ENCODE assay signal across 9 mouse cellular contexts in the genomic region with DNA sequence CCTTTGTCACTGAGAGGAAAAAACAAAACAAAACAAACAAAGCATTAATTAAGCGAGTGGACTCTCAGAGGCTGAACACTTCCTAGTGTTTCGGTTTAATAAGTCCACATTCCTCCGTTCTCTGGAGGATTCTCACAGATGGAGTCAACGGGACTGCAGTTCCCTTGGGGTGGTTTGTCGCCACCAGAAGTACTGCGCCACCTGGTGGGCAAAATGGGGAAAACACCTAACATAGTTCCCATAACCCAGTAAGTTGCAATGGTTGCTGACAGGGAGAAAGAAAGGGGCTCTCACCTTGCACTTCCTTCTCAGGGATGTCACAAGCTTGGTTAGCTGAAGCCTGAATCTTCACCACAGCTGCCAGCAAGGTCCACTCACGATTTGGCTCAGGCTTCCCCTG. TPM values are rescaled to one million over a fixed set of nuclear protein-coding genes. Genes with fewer than 3 reads are reported as not detected.
DNase-seq lines count a peak whose midpoint lies in the region; ATAC-seq and TF ChIP-seq lines count a peak whose summit lies in the region.
"Had no signal": no experiment of that assay in that cellular context is flagged by ENCODE, and none has a peak within 500 bp of the region (broad histone marks: within the 10 kb centered on the region; RNA-seq: fewer than 3 reads in every experiment).

No protein-coding gene starts in this region.

- WGBS in forebrain, embryonic 14.5 days, result 14% methylated on average over 7 of the region's 7 CpGs
- 18% methylated on average over 7 of the region's 7 CpGs for WGBS in forebrain, embryonic 12.5 days

- no peaks in the 10 kb centered on the region for H3K9me3 ChIP-seq in forebrain, embryonic 14.5 days (replicated peaks; ENCODE audit: control insufficient read depth, low read length)
- no peaks in the 10 kb centered on the region for H3K9me3 ChIP-seq in forebrain, embryonic 12.5 days

- no peak overlapping the region for H3K4me2 ChIP-seq in forebrain, embryonic 14.5 days (ENCODE audit: low read length)
- no peak overlapping the region for H3K4me2 ChIP-seq in forebrain, embryonic 12.5 days

- H3K27ac ChIP-seq in forebrain, embryonic 14.5 days (ENCODE audit: low read depth, low read length), result no peak overlapping the region
- H3K27ac ChIP-seq in forebrain, embryonic 12.5 days, result no peak overlapping the region
- H3K27ac ChIP-seq in left cerebral cortex, adult 2 months, result no peak overlapping the region

- H3K27me3 ChIP-seq in forebrain, embryonic 14.5 days (replicated peaks; ENCODE audit: control insufficient read depth, insufficient read depth, low read length), result no peaks in the 10 kb centered on the region
- H3K27me3 ChIP-seq in forebrain, embryonic 12.5 days, result no peaks in the 10 kb centered on the region

- peaks cover 5% of the 10 kb centered on the region for H3K4me1 ChIP-seq in forebrain, embryonic 14.5 days (ENCODE audit: control insufficient read depth, insufficient read depth, low read length)
- H3K4me1 ChIP-seq in forebrain, embryonic 12.5 days, result peaks cover 6% of the 10 kb centered on the region

- TF ChIP-seq CTCF in left cerebral cortex, adult 2 months (IDR thresholded peaks at IDR 0.05), result peak; percentile 83

- H3K9ac ChIP-seq in forebrain, embryonic 14.5 days (ENCODE audit: low read length), result no peak overlapping the region
- no peak overlapping the region for H3K9ac ChIP-seq in forebrain, embryonic 12.5 days

- peak; percentile 86 for DNase-seq in forebrain, embryonic 14.5 days (ENCODE audit: low spot score)
- DNase-seq in adrenal gland, postnatal 25 days, result peak; percentile 82
- peak; percentile 81 for DNase-seq in embryo, embryonic 9.5 days (ENCODE audit: extremely low spot score)
- DNase-seq in heart, postnatal 36 days, result peak; percentile 76 to 85
- DNase-seq in left cerebral cortex, adult 2 months (ENCODE audit: extremely low spot score in 1 of 2, low spot score in 2 of 2), result peak; percentile 69 to 72
- DNase-seq in spleen, postnatal 14 days (ENCODE audit: low spot score in 2 of 2), result peak; percentile 55 to 77

- H3K4me3 ChIP-seq in forebrain, embryonic 14.5 days (ENCODE audit: low read depth, low read length), result no peak overlapping the region
- H3K4me3 ChIP-seq in forebrain, embryonic 12.5 days (replicated peaks), result no peak overlapping the region
- H3K4me3 ChIP-seq in left cerebral cortex, adult 2 months, result no peak overlapping the region
- H3K4me3 ChIP-seq: myocyte had no signal

- intact Hi-C loops in heart, postnatal 36 days (cut with DNase I), result loop anchor here (1.0 to 5.0 kb wide), 3 partner anchors 49 to 313 kb away; a partner anchor contains a TSS
- intact Hi-C loops in left cerebral cortex, adult 2 months (cut with DNase I), result loop anchor here (1.0 to 5.0 kb wide), 2 partner anchors 48 to 109 kb away; a partner anchor contains a TSS

- H3K36me3 ChIP-seq in forebrain, embryonic 14.5 days (ENCODE audit: control insufficient read depth, insufficient read depth, low read length), result peaks cover 51% of the 10 kb centered on the region
- H3K36me3 ChIP-seq in forebrain, embryonic 12.5 days (replicated peaks), result peaks cover 58% of the 10 kb centered on the region

- 0 out of 2 replicates have a peak, but pooled peaks have one; percentile 35 for ATAC-seq in forebrain, embryonic 14.5 days
- no peak for ATAC-seq in forebrain, embryonic 12.5 days (ENCODE audit: low FRiP score)
- ATAC-seq in megakaryocyte-erythroid progenitor cell, adult 5-6 weeks (replicated peaks; ENCODE audit: low FRiP score, low TSS enrichment, poor library complexity, severe bottlenecking), result peak; percentile 77

RNA-seq across cellular contexts. Expression of a gene that starts 2.2 kb away (rescaled TPM):
- 5.6 and 5.8 TPM in 2 replicates for polyA plus RNA-seq in forebrain, embryonic 14.5 days (2014; fragmentation: Nextera tagmentation; extraction: Ambion mirVana)
- 12.6 and 13.0 TPM in 2 replicates for polyA plus RNA-seq in forebrain, embryonic 12.5 days (2016; fragmentation: Nextera tagmentation; extraction: Ambion mirVana)
- 5.4 TPM in 2 replicates for total RNA-seq in adrenal gland, postnatal 25 days (2021)
- 1 to 10 TPM; 1.5 to 1.7 TPM for total RNA-seq in heart, postnatal 36 days (2021)
- total RNA-seq in left cerebral cortex, adult 2 months (2021), result 1 to 10 TPM; 6.4 to 6.6 TPM
- 14.0 and 23.7 TPM in 2 replicates for total RNA-seq in megakaryocyte-erythroid progenitor cell, adult 5-6 weeks (2014; fragmentation: Nextera tagmentation)
- total RNA-seq in megakaryocyte-erythroid progenitor cell, adult 5-6 weeks (2017), result 6.7 and 7.2 TPM in 2 replicates

RNA-seq across cellular contexts. Expression of a gene that starts 21.2 kb away (rescaled TPM):
- 189 and 194 TPM in 2 replicates for polyA plus RNA-seq in forebrain, embryonic 14.5 days (2014; fragmentation: Nextera tagmentation; extraction: Ambion mirVana)
- polyA plus RNA-seq in forebrain, embryonic 12.5 days (2016; fragmentation: Nextera tagmentation; extraction: Ambion mirVana), result 210 and 225 TPM in 2 replicates
- 100 and 111 TPM in 2 replicates for total RNA-seq in adrenal gland, postnatal 25 days (2021)
- total RNA-seq in heart, postnatal 36 days (2021), result 100 to 1,000 TPM in 1 of 2 experiments, 10 to 100 TPM in 1; 99.8 to 106 TPM
- 10 to 100 TPM; 67.6 to 73.6 TPM for total RNA-seq in left cerebral cortex, adult 2 months (2021)
- total RNA-seq in megakaryocyte-erythroid progenitor cell, adult 5-6 weeks (2014; fragmentation: Nextera tagmentation), result 164 and 171 TPM in 2 replicates
- total RNA-seq in megakaryocyte-erythroid progenitor cell, adult 5-6 weeks (2017), result 220 and 274 TPM in 2 replicates

RNA-seq across cellular contexts. Expression of a gene that starts 21.3 kb away (rescaled TPM):
- polyA plus RNA-seq in forebrain, embryonic 14.5 days (2014; fragmentation: Nextera tagmentation; extraction: Ambion mirVana), result 22.6 and 33.3 TPM in 2 replicates
- polyA plus RNA-seq in forebrain, embryonic 12.5 days (2016; fragmentation: Nextera tagmentation; extraction: Ambion mirVana), result 37.0 and 38.7 TPM in 2 replicates
- 17.6 and 22.6 TPM in 2 replicates for total RNA-seq in adrenal gland, postnatal 25 days (2021)
- total RNA-seq in heart, postnatal 36 days (2021), result 10 to 100 TPM; 11.1 to 12.0 TPM
- total RNA-seq in left cerebral cortex, adult 2 months (2021), result 10 to 100 TPM; 37.3 to 40.6 TPM
- total RNA-seq in megakaryocyte-erythroid progenitor cell, adult 5-6 weeks (2014; fragmentation: Nextera tagmentation), result 11.3 and 12.0 TPM in 2 replicates
- total RNA-seq in megakaryocyte-erythroid progenitor cell, adult 5-6 weeks (2017), result 14.5 and 16.8 TPM in 2 replicates

RNA-seq across cellular contexts. Expression of a gene that starts 24.9 kb away (rescaled TPM):
- polyA plus RNA-seq in forebrain, embryonic 14.5 days (2014; fragmentation: Nextera tagmentation; extraction: Ambion mirVana), result 0.23 and 0.64 TPM in 2 replicates
- polyA plus RNA-seq in forebrain, embryonic 12.5 days (2016; fragmentation: Nextera tagmentation; extraction: Ambion mirVana), result 0.74 and 0.88 TPM in 2 replicates
- total RNA-seq in adrenal gland, postnatal 25 days (2021), result not detected in 2 replicates
- not detected for total RNA-seq in heart, postnatal 36 days (2021)
- total RNA-seq in left cerebral cortex, adult 2 months (2021), result not detected
- not detected in 2 replicates for total RNA-seq in megakaryocyte-erythroid progenitor cell, adult 5-6 weeks (2014; fragmentation: Nextera tagmentation)
- total RNA-seq in megakaryocyte-erythroid progenitor cell, adult 5-6 weeks (2017), result not detected in 2 replicates

RNA-seq across cellular contexts. Expression of a gene that starts 49.4 kb away (rescaled TPM):
- polyA plus RNA-seq in forebrain, embryonic 14.5 days (2014; fragmentation: Nextera tagmentation; extraction: Ambion mirVana), result 518 and 525 TPM in 2 replicates
- polyA plus RNA-seq in forebrain, embryonic 12.5 days (2016; fragmentation: Nextera tagmentation; extraction: Ambion mirVana), result 336 and 356 TPM in 2 replicates
- total RNA-seq in adrenal gland, postnatal 25 days (2021), result 127 and 172 TPM in 2 replicates
- 100 to 1,000 TPM; 128 to 138 TPM for total RNA-seq in heart, postnatal 36 days (2021)
- 100 to 1,000 TPM; 209 to 211 TPM for total RNA-seq in left cerebral cortex, adult 2 months (2021)
- total RNA-seq in megakaryocyte-erythroid progenitor cell, adult 5-6 weeks (2014; fragmentation: Nextera tagmentation), result 42.6 and 55.5 TPM in 2 replicates
- total RNA-seq in megakaryocyte-erythroid progenitor cell, adult 5-6 weeks (2017), result 29.1 and 32.9 TPM in 2 replicates
